Mouse (Mus musculus): ENCODE measurements around the gene Mettl14.
A peak's percentile ranks its signal among the peaks of the same experiment; 100 is the strongest.
"Not testable (repeated sequence)": the region's sequence is repeated elsewhere in the genome, so short reads cannot be mapped to it uniquely, and the experiment has no call there.

The Mettl14 gene

GRCm38 (mm10) chr3:123385486-123386156 is at the start of gene Mettl14:
Gene Mettl14, minus strand, starts transcription at chr3:123386108.
- peak; percentile 97 for DNase-seq (ENCODE audit: low read depth, low spot score)

GRCm38 (mm10) chr3:123433362-123433761 is 47.5 kb upstream of the Mettl14 start:
- no peak for DNase-seq (ENCODE audit: low read depth, low spot score)

- DNase-seq (ENCODE audit: low read depth, low spot score), result no peak
These were observed 46.2 kb upstream of the Mettl14 start for GRCm38 (mm10) chr3:123431951-123432674.

GRCm38 (mm10) chr3:123429597-123430458 is 43.9 kb upstream of the Mettl14 start:
- no peak for DNase-seq (ENCODE audit: low read depth, low spot score)

- DNase-seq (ENCODE audit: low read depth, low spot score), result no peak
These were observed 42.1 kb upstream of the Mettl14 start for GRCm38 (mm10) chr3:123428005-123428404.

GRCm38 (mm10) chr3:123425647-123426046 is 39.7 kb upstream of the Mettl14 start:
- DNase-seq (ENCODE audit: low read depth, low spot score), result no peak

- DNase-seq (ENCODE audit: low read depth, low spot score), result no peak
These were observed 27.3 kb upstream of the Mettl14 start for GRCm38 (mm10) chr3:123413173-123413572.

GRCm38 (mm10) chr3:123411821-123412578 is 26.1 kb upstream of the Mettl14 start:
- no peak for DNase-seq (ENCODE audit: low read depth, low spot score)

- no peak for DNase-seq (ENCODE audit: low read depth, low spot score)
These were observed 19.0 kb upstream of the Mettl14 start for GRCm38 (mm10) chr3:123404945-123405344.

GRCm38 (mm10) chr3:123397562-123398481 is 11.9 kb upstream of the Mettl14 start:
- DNase-seq (ENCODE audit: low read depth, low spot score), result no peak

- DNase-seq (ENCODE audit: low read depth, low spot score), result no peak
These were observed 9.7 kb upstream of the Mettl14 start for GRCm38 (mm10) chr3:123395611-123396010.

GRCm38 (mm10) chr3:123391180-123391579 is 5.3 kb upstream of the Mettl14 start:
- DNase-seq (ENCODE audit: low read depth, low spot score), result no peak

- DNase-seq (ENCODE audit: low read depth, low spot score), result not testable (repeated sequence)
These were observed 361 bp upstream of the Mettl14 start for GRCm38 (mm10) chr3:123386157-123386780.

GRCm38 (mm10) chr3:123385118-123385485 is 806 bp downstream of the Mettl14 start:
- DNase-seq (ENCODE audit: low read depth, low spot score), result no peak

GRCm38 (mm10) chr3:123384435-123384834 is 1.5 kb downstream of the Mettl14 start:
- no peak for DNase-seq (ENCODE audit: low read depth, low spot score)

- DNase-seq (ENCODE audit: low read depth, low spot score), result no peak
These were observed 9.3 kb downstream of the Mettl14 start for GRCm38 (mm10) chr3:123376562-123376961.

GRCm38 (mm10) chr3:123371766-123372535 is 14.0 kb downstream of the Mettl14 start:
- DNase-seq (ENCODE audit: low read depth, low spot score), result peak; percentile 71

- DNase-seq (ENCODE audit: low read depth, low spot score), result no peak
These were observed 15.0 kb downstream of the Mettl14 start for GRCm38 (mm10) chr3:123370927-123371326.

- no peak for DNase-seq (ENCODE audit: low read depth, low spot score)
These were observed 16.7 kb downstream of the Mettl14 start for GRCm38 (mm10) chr3:123369161-123369560.

All from forelimb bud, embryonic 11.5 days (tissue).